Mouse (Mus musculus) regulatory T cell (primary cell): ENCODE data around the gene Rhoc.
"Not testable (repeated sequence)": the region's sequence is repeated elsewhere in the genome, so short reads cannot be mapped to it uniquely, and the experiment has no call there.

ENCODE experiments used
- in situ Hi-C: fragments of 300-600 bp; cut with MboI, MseI; formaldehyde crosslinking; loops from one replicate; pipeline ENCODE4 v1.15.1; 2025; ENCODE audit warnings: high pct_unique_total_duplicates

Rhoc gene

GRCm38 (mm10) chr3:104783971-104784500 lies 4.1 kb upstream of the Rhoc start:
- in situ Hi-C loops, result loop anchor here (5.0 kb wide), 2 partner anchors 183 to 273 kb away; no protein-coding TSS in a partner anchor

- in situ Hi-C loops, result no loop called here
Observed at GRCm38 (mm10) chr3:104785284-104785683, 2.9 kb upstream of the Rhoc start.

DNA sequence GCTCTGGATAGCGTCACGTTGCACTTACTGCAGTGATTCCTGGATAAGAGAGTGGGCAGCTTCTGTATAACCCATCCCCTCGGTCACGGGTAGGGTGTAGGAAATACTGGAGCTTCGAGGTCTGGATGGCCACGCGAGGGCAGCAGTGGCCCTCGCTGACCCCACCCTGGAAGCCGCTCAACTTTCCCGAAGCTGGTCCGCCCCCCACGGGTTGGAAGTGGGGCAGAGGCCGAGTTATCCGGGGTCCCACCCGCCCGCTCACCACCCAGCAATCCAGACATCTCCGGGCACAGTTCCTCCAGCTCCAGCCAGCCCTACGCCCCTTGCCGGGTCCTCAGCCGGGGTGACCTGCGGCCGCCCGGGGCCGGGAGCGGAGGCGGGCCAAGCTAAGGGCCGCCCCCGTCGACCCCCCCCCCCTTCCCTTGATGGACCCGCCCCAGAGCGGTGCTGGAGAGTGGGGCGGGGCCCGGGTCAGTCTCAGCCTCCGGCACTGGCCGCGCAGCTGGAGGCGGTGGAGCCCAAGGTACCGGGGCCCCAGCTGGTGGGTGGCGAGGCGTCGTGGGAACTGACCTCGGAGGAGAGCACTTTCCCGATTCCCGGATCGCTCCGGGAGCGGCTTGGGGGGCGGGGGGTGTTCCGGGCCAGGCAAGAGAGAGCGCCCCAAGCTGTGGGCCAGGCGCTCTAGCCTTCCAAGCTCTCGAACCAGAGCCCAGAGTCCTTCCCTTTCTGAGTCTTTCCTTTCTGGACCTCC lies 561 bp downstream of the Rhoc start:
- in situ Hi-C loops, result no loop called here

DNA sequence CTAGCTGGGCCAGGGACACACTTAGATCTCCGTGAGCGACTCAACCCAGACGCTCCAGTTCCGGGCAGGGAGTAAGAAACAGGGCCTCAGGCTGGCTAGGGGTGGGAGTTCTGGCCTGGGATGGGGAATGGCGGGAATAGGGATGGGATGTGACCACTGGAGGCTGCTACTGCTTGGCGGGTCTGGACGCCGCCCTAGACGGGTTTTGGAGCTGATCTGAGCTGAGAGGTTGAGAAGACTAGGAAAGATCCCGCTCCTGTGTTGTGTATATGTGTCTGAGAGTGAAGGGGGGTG lies 1.1 kb downstream of the Rhoc start:
- in situ Hi-C loops, result no loop called here

DNA sequence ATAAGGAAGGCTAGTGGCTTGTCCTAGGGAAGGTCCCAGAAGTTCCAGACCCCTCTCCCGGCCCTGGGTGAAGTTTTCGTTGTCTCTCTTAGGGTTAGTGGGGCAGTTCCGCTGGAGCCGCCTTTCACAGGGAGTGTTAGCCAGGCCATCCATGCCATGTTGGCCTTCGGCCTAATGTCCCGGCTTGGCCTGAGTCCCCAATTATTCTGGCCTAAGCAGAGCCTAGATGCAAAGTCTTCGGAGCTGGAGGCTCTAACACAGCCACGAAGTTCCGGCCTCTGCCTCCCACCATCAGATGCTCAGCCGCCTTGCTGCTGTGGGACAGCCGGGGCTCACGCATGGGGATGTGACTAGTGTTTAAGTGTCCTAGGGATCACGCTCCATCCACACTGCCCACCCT lies 1.6 kb downstream of the Rhoc start:
- in situ Hi-C loops, result no loop called here

GRCm38 (mm10) chr3:104790401-104790937 lies 2.3 kb downstream of the Rhoc start:
- in situ Hi-C loops, result no loop called here

GRCm38 (mm10) chr3:104791017-104791416 lies 2.8 kb downstream of the Rhoc start:
- in situ Hi-C loops, result no loop called here

DNA sequence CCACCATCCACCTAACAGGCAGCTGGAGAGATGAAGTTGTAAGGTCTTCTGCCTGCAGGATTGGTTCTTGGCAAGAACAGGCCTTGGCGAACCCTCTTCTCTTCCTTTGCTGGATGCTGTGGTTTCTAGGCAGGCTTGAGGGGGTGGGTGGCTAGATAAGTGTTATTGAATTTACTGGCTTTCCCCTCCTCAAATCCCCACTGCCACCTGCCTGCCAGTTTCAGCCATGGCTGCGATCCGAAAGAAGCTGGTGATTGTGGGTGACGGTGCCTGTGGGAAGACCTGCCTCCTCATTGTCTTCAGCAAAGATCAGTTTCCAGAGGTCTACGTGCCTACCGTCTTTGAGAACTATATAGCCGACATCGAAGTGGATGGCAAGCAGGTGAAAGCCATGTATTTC lies 3.5 kb downstream of the Rhoc start:
- in situ Hi-C loops, result no loop called here

- in situ Hi-C loops, result no loop called here
Observed at GRCm38 (mm10) chr3:104792360-104793270, 4.4 kb downstream of the Rhoc start.

- in situ Hi-C loops, result no loop called here
Observed at GRCm38 (mm10) chr3:104793871-104794828, 6.0 kb downstream of the Rhoc start.

- in situ Hi-C loops, result no loop called here
Observed at GRCm38 (mm10) chr3:104794953-104795470, 6.8 kb downstream of the Rhoc start.

DNA sequence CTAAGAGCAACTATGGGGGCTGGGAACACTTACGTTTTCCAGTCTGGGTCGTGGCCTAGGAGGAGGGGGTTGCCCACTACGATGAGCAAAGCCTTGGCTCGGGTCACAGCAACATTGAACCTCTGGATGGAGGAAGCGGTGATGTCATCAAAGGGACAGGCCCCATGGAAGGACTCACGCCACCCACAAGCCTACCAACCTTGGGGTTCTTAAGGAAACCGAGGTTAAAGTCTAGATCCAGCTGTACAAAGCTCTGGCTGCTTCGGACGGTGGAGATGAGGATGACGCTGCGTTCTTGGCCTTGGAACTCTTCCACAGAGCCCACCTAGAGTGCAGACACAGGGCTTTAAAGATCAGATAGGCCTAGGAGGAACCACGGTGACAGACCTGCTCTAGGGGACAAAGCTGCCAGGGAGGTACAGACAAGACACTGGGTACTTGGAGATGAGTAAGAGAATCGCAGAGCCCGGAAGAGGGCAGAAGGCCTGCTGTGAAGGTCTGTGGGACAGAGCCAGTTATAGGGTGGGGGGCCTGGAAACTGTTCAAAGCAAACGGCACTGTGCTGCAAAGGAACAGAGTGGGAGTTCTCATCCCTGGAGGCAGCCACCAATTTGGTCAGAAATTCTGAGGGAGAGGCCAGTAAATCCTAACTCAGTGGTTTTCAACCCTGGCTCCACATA lies 7.6 kb downstream of the Rhoc start:
- in situ Hi-C loops, result no loop called here

GRCm38 (mm10) chr3:104796430-104797082 lies 8.4 kb downstream of the Rhoc start:
- in situ Hi-C loops, result no loop called here

- in situ Hi-C loops, result no loop called here
Observed at GRCm38 (mm10) chr3:104800681-104801080, 12.5 kb downstream of the Rhoc start.

- in situ Hi-C loops, result no loop called here
Observed at GRCm38 (mm10) chr3:104801481-104801880, 13.3 kb downstream of the Rhoc start.

GRCm38 (mm10) chr3:104804312-104804711 lies 16.1 kb downstream of the Rhoc start:
- in situ Hi-C loops, result no loop called here

GRCm38 (mm10) chr3:104805539-104805938 lies 17.4 kb downstream of the Rhoc start:
- in situ Hi-C loops, result no loop called here

GRCm38 (mm10) chr3:104811752-104812151 lies 23.6 kb downstream of the Rhoc start:
- in situ Hi-C loops, result no loop called here

GRCm38 (mm10) chr3:104812254-104812653 lies 24.1 kb downstream of the Rhoc start:
- in situ Hi-C loops, result no loop called here

GRCm38 (mm10) chr3:104813227-104813626 lies 25.1 kb downstream of the Rhoc start:
- in situ Hi-C loops, result not testable (repeated sequence)
